Mouse (Mus musculus): ENCODE results near the gene Hist1h2bf. TPM values are rescaled to one million over a fixed set of nuclear protein-coding genes. Genes with fewer than 3 reads are reported as not detected.

Hist1h2bf gene
- total and polyA plus RNA-seq, 3 experiments = 2.2 to 1,093 TPM; not detected in 1

GRCm38 (mm10) chr13:23529480-23530165, 44.4 kb downstream of the Hist1h2bf start:
- H3K4me1 ChIP-seq (ENCODE audit: control insufficient read depth in 1 of 2, insufficient read depth in 2 of 2, low read length in 2 of 2) = peaks cover 3 to 6% of the 10 kb centered on the region in 2 experiments; a peak in 3 of 4 replicates
- peaks cover 3% of the 10 kb centered on the region; the same call in 1 of the 2 replicates for H3K79me2 ChIP-seq (ENCODE audit: control insufficient read depth, insufficient read depth, low read length, poor library complexity)
- DNase-seq (ENCODE audit: low read depth, low spot score) = peak; percentile 37
- no peaks in the 10 kb centered on the region for H3K9me3 ChIP-seq (replicated peaks; ENCODE audit: insufficient read depth, low read length)
- H3K27me3 ChIP-seq (ENCODE audit: control insufficient read depth in 1 of 2, insufficient read depth in 2 of 2, low read length in 2 of 2) = no peaks in the 10 kb centered on the region
- no peak for TF ChIP-seq GATA1 (IDR thresholded peaks at IDR 0.05; ENCODE audit: low read depth, low read length)
- TF ChIP-seq SMC3 (IDR thresholded peaks at IDR 0.05; ENCODE audit: low read depth, low read length) = no peak
- TF ChIP-seq CHD2 (IDR thresholded peaks at IDR 0.05; ENCODE audit: low read length) = no peak
- TF ChIP-seq NELFE (IDR thresholded peaks at IDR 0.05; ENCODE audit: low read depth, low read length) = no peak
- no peak for TF ChIP-seq ETS1 (IDR thresholded peaks at IDR 0.05; ENCODE audit: low read depth, low read length)
- peak overlapping the region; percentile 48 to 50 for H3K4me3 ChIP-seq (ENCODE audit: control insufficient read depth in 1 of 2, insufficient read depth in 1 of 2, low read depth in 2 of 2, low read length in 2 of 2)
- peak overlapping the region; percentile 66 for H3K9ac ChIP-seq (ENCODE audit: control insufficient read depth, low read depth, low read length, poor library complexity, severe bottlenecking)
- no peak overlapping the region; the same call in 1 of the 2 replicates for H3K27ac ChIP-seq (ENCODE audit: control insufficient read depth, low read depth, low read length)
- peaks cover 0 to 23% of the 10 kb centered on the region in 2 experiments; a peak in 2 of 4 replicates for H3K36me3 ChIP-seq (ENCODE audit: control insufficient read depth in 1 of 2, insufficient read depth in 2 of 2, low read length in 2 of 2)

GRCm38 (mm10) chr13:23529005-23529404, 45.0 kb downstream of the Hist1h2bf start:
- Histone ChIP-seq H3K4me3 (ENCODE audit: control insufficient read depth in 1 of 2, insufficient read depth in 1 of 2, low read depth in 2 of 2, low read length in 2 of 2) (no peak overlapping the region), H3K36me3 (ENCODE audit: control insufficient read depth in 1 of 2, insufficient read depth in 2 of 2, low read length in 2 of 2) (peaks cover 0 to 26% of the 10 kb centered on the region in 2 experiments; a peak in 2 of 4 replicates), H3K4me1 (ENCODE audit: control insufficient read depth in 1 of 2, insufficient read depth in 2 of 2, low read length in 2 of 2) (peaks cover 6% of the 10 kb centered on the region in 2 experiments), H3K9me3 (replicated peaks; ENCODE audit: insufficient read depth, low read length) (no peaks in the 10 kb centered on the region), H3K9ac (ENCODE audit: control insufficient read depth, low read depth, low read length, poor library complexity, severe bottlenecking) (no peak overlapping the region), H3K27me3 (ENCODE audit: control insufficient read depth in 1 of 2, insufficient read depth in 2 of 2, low read length in 2 of 2) (no peaks in the 10 kb centered on the region), H3K27ac (ENCODE audit: control insufficient read depth, low read depth, low read length) (no peak overlapping the region), H3K79me2 (ENCODE audit: control insufficient read depth, insufficient read depth, low read length, poor library complexity) (no peaks in the 10 kb centered on the region; the same call in 1 of the 2 replicates)
- DNase-seq (ENCODE audit: low read depth, low spot score) = no peak
- TF ChIP-seq HCFC1 (IDR thresholded peaks at IDR 0.05; ENCODE audit: low read depth, low read length) (no peak), POLR2A (IDR thresholded peaks at IDR 0.05; ENCODE audit: control insufficient read depth in 1 of 2, insufficient read depth in 1 of 2, low read depth in 1 of 2, low read length in 2 of 2, poor library complexity in 1 of 2) (no peak), GABPA (IDR thresholded peaks at IDR 0.05; ENCODE audit: low read depth, low read length) (no peak), POLR2AphosphoS2 (IDR thresholded peaks at IDR 0.05; ENCODE audit: low read length) (no peak), E2F4 (IDR thresholded peaks at IDR 0.05; ENCODE audit: borderline replicate concordance, low read depth, low read length) (no peak), ZC3H11A (IDR thresholded peaks at IDR 0.05; ENCODE audit: low read depth, low read length) (no peak), ZMIZ1 (IDR thresholded peaks at IDR 0.05; ENCODE audit: low read depth, low read length) (no peak), TBP (IDR thresholded peaks at IDR 0.05; ENCODE audit: low read depth, low read length) (no peak), USF1 (IDR thresholded peaks at IDR 0.05; ENCODE audit: low read depth, low read length) (no peak), NELFE (IDR thresholded peaks at IDR 0.05; ENCODE audit: low read depth, low read length) (no peak), CTCF (IDR thresholded peaks at IDR 0.05 in 2 of 3, conservative IDR thresholded peaks at IDR 0.05 in 1 of 3; ENCODE audit: control insufficient read depth in 1 of 3, insufficient read depth in 1 of 3, low read depth in 2 of 3, low read length in 3 of 3, poor library complexity in 1 of 3, severe bottlenecking in 1 of 3) (no peak), CHD2 (IDR thresholded peaks at IDR 0.05; ENCODE audit: low read length) (no peak), SMC3 (IDR thresholded peaks at IDR 0.05; ENCODE audit: low read depth, low read length) (no peak), CHD1 (IDR thresholded peaks at IDR 0.05; ENCODE audit: low read depth, low read length) (no peak), MYC (IDR thresholded peaks at IDR 0.05; ENCODE audit: low read depth, low read length) (no peak), NRF1 (IDR thresholded peaks at IDR 0.05; ENCODE audit: insufficient read depth, low read depth, low read length, poor library complexity, severe bottlenecking) (no peak), MXI1 (IDR thresholded peaks at IDR 0.05; ENCODE audit: low read depth, low read length) (no peak)

Data from MEL (cell line).